Mouse (Mus musculus) liver, embryonic 13.5 days (tissue): ENCODE results near the gene Morc3. TPM values are rescaled to one million over a fixed set of nuclear protein-coding genes. Genes with fewer than 3 reads are reported as not detected.

Source experiments
- ATAC-seq: fragments of 200-750 bp; cut with Nextera tagmentation; 2 replicates; pipeline ENCODE4 v1.8.0; 2017; ENCODE audit warnings: low read depth, mild to moderate bottlenecking, moderate number of reproducible peaks, moderate library complexity
- DNase-seq: peaks from one replicate; pipeline ENCODE4 v3.0.0; 2022
- H3K27ac ChIP-seq: fragments of 300-500 bp; sonication (generic); 2 replicates; pipeline ENCODE4 v1.5.1; 2015; ENCODE audit warnings: moderate library complexity, mild to moderate bottlenecking, inconsistent platforms
- H3K27me3 ChIP-seq: fragments of 300-500 bp; sonication (generic); 2 replicates; pipeline ENCODE4 v1.6.1; 2015; ENCODE audit warnings: mild to moderate bottlenecking, inconsistent platforms
- H3K36me3 ChIP-seq: fragments of 300-500 bp; sonication (generic); 2 replicates; pipeline ENCODE4 v1.6.1; 2015; ENCODE audit warnings: mild to moderate bottlenecking, inconsistent platforms
- H3K4me1 ChIP-seq: fragments of 300-500 bp; sonication (generic); replicated peaks from 2 replicates; pipeline ENCODE4 v1.6.1; 2015; ENCODE audit warnings: inconsistent platforms
- H3K4me2 ChIP-seq: fragments of 300-500 bp; sonication (generic); 2 replicates; pipeline ENCODE4 v1.6.1; 2015; ENCODE audit warnings: inconsistent platforms, mild to moderate bottlenecking, moderate library complexity
- H3K4me3 ChIP-seq: fragments of 300-500 bp; sonication (generic); replicated peaks from 2 replicates; pipeline ENCODE4 v1.5.1; 2015; ENCODE audit warnings: mild to moderate bottlenecking, inconsistent platforms
- H3K9ac ChIP-seq: fragments of 300-500 bp; sonication (generic); 2 replicates; pipeline ENCODE4 v1.6.1; 2015; ENCODE audit warnings: mild to moderate bottlenecking, inconsistent platforms
- H3K9me3 ChIP-seq: fragments of 300-500 bp; sonication (generic); replicated peaks from 2 replicates; pipeline ENCODE4 v1.6.1; 2016; ENCODE audit warnings: inconsistent platforms
- WGBS: fragments of 180-500 bp; shearing (Covaris S2); methylation state at CpG from one replicate; pipeline ENCODE4 v1.1.7; 2015; ENCODE audit not compliant: insufficient replicate concordance; 5-methylcytosine and 5-hydroxymethylcytosine counted together
- polyA plus RNA-seq: library from polyadenylated mRNA; unstranded; fragments of >200 nt; fragmentation: Nextera tagmentation; extraction: Ambion mirVana; gene quantifications from 2 replicates; pipeline ENCODE4 v1.2.1, GENCODE M21; 2015

The Morc3 gene
- polyA plus RNA-seq, 1 experiment from 2014 or later = 19.1 TPM

GRCm38 (mm10) chr16:93832451-93833276 is 743 bp downstream of the Morc3 start:
- H3K4me1 ChIP-seq = peaks cover 38% of the 10 kb centered on the region
- ATAC-seq (peak; percentile 77), DNase-seq (peak; percentile 53)
- H3K4me2 ChIP-seq = peak overlapping the region; percentile 83
- H3K27ac ChIP-seq = peak overlapping the region; percentile 96
- H3K4me3 ChIP-seq = peak overlapping the region; percentile 98
- no peaks in the 10 kb centered on the region for H3K9me3 ChIP-seq
- under 1% methylated on average over 59 of the region's 69 CpGs for WGBS
- H3K36me3 ChIP-seq = peaks cover 5% of the 10 kb centered on the region; the same call in 1 of the 2 replicates
- peak overlapping the region; percentile 99 for H3K9ac ChIP-seq
- H3K27me3 ChIP-seq = no peaks in the 10 kb centered on the region

- H3K4me3 ChIP-seq = peak overlapping the region; percentile 98
- peak overlapping the region; percentile 96; the same call in 1 of the 2 replicates for H3K27ac ChIP-seq
- DNase-seq (no peak), ATAC-seq (no peak)
- H3K4me2 ChIP-seq = peak overlapping the region; percentile 83
- no peaks in the 10 kb centered on the region for H3K9me3 ChIP-seq
- H3K4me1 ChIP-seq = peaks cover 41% of the 10 kb centered on the region
- no peaks in the 10 kb centered on the region for H3K27me3 ChIP-seq
- peaks cover 5% of the 10 kb centered on the region; the same call in 1 of the 2 replicates for H3K36me3 ChIP-seq
- WGBS = 66% methylated on average over 6 of the region's 6 CpGs
- peak overlapping the region; percentile 99 for H3K9ac ChIP-seq
Observed at GRCm38 (mm10) chr16:93833551-93833950, 1.6 kb downstream of the Morc3 start.

GRCm38 (mm10) chr16:93834076-93834475 is 2.2 kb downstream of the Morc3 start:
- H3K4me3 ChIP-seq = peak overlapping the region; percentile 98; the same call in 1 of the 2 replicates
- H3K27me3 ChIP-seq = no peaks in the 10 kb centered on the region
- H3K4me1 ChIP-seq = peaks cover 46% of the 10 kb centered on the region
- H3K9ac ChIP-seq = peak overlapping the region; percentile 99; the same call in 1 of the 2 replicates
- H3K4me2 ChIP-seq = peak overlapping the region; percentile 83
- H3K9me3 ChIP-seq = no peaks in the 10 kb centered on the region
- H3K36me3 ChIP-seq = peaks cover 11% of the 10 kb centered on the region; the same call in 1 of the 2 replicates
- ATAC-seq = no peak
- H3K27ac ChIP-seq = peak overlapping the region; percentile 19; the same call in 1 of the 2 replicates
- WGBS = 84% methylated on average over 2 of the region's 2 CpGs
- DNase-seq = no peak

GRCm38 (mm10) chr16:93839049-93839448 is 7.1 kb downstream of the Morc3 start:
- peaks cover 29% of the 10 kb centered on the region for H3K36me3 ChIP-seq
- ATAC-seq (no peak), DNase-seq (no peak)
- H3K4me2 ChIP-seq = no peak overlapping the region
- H3K4me3 ChIP-seq = no peak overlapping the region
- no peaks in the 10 kb centered on the region for H3K27me3 ChIP-seq
- peaks cover 39% of the 10 kb centered on the region for H3K4me1 ChIP-seq
- no peaks in the 10 kb centered on the region for H3K9me3 ChIP-seq
- WGBS = 67% methylated on average over 1 of the region's 1 CpGs
- no peak overlapping the region for H3K9ac ChIP-seq
- no peak overlapping the region for H3K27ac ChIP-seq

- WGBS = 88% methylated on average over 3 of the region's 3 CpGs
- no peak for DNase-seq
- ATAC-seq = no peak
Observed at GRCm38 (mm10) chr16:93850527-93850926, 18.6 kb downstream of the Morc3 start.

GRCm38 (mm10) chr16:93859967-93860366 is 28.0 kb downstream of the Morc3 start:
- H3K9ac ChIP-seq = no peak overlapping the region
- H3K36me3 ChIP-seq = peaks cover 89% of the 10 kb centered on the region
- H3K27me3 ChIP-seq = no peaks in the 10 kb centered on the region
- no peak for ATAC-seq
- WGBS = 81% methylated on average over 4 of the region's 4 CpGs
- H3K4me3 ChIP-seq = no peak overlapping the region
- DNase-seq = no peak
- H3K9me3 ChIP-seq = no peaks in the 10 kb centered on the region
- no peak overlapping the region for H3K4me2 ChIP-seq
- H3K4me1 ChIP-seq = no peaks in the 10 kb centered on the region
- H3K27ac ChIP-seq = no peak overlapping the region

More at GRCm38 (mm10) chr16:93850527-93850926, 18.6 kb downstream of the Morc3 start:
- H3K4me2 ChIP-seq = no peak overlapping the region
- no peak overlapping the region for H3K9ac ChIP-seq
- H3K4me3 ChIP-seq = no peak overlapping the region
- no peaks in the 10 kb centered on the region for H3K4me1 ChIP-seq
- H3K36me3 ChIP-seq = peaks cover 88% of the 10 kb centered on the region
- H3K9me3 ChIP-seq = no peaks in the 10 kb centered on the region
- no peak overlapping the region for H3K27ac ChIP-seq
- H3K27me3 ChIP-seq = no peaks in the 10 kb centered on the region

- H3K4me1 ChIP-seq = no peaks in the 10 kb centered on the region
- peaks cover 92% of the 10 kb centered on the region for H3K36me3 ChIP-seq
- DNase-seq (no peak), ATAC-seq (no peak)
- H3K4me3 ChIP-seq = no peak overlapping the region
- no peaks in the 10 kb centered on the region for H3K9me3 ChIP-seq
- H3K4me2 ChIP-seq = no peak overlapping the region
- H3K9ac ChIP-seq = no peak overlapping the region
- H3K27me3 ChIP-seq = no peaks in the 10 kb centered on the region
- H3K27ac ChIP-seq = no peak overlapping the region
Observed at GRCm38 (mm10) chr16:93860686-93861085, 28.8 kb downstream of the Morc3 start.

- H3K9ac ChIP-seq = no peak overlapping the region
- DNase-seq (no peak), ATAC-seq (no peak)
- H3K4me3 ChIP-seq = no peak overlapping the region
- H3K9me3 ChIP-seq = no peaks in the 10 kb centered on the region
- H3K36me3 ChIP-seq = peaks cover 76% of the 10 kb centered on the region
- H3K4me2 ChIP-seq = no peak overlapping the region
- no peak overlapping the region for H3K27ac ChIP-seq
- WGBS = 81% methylated on average over 13 of the region's 13 CpGs
- H3K27me3 ChIP-seq = no peaks in the 10 kb centered on the region
- H3K4me1 ChIP-seq = no peaks in the 10 kb centered on the region
Observed at GRCm38 (mm10) chr16:93874841-93875240, 42.9 kb downstream of the Morc3 start.

GRCm38 (mm10) chr16:93877612-93878380 is 45.9 kb downstream of the Morc3 start:
- Histone ChIP-seq H3K4me1 (no peaks in the 10 kb centered on the region), H3K36me3 (peaks cover 47% of the 10 kb centered on the region), H3K27me3 (no peaks in the 10 kb centered on the region), H3K27ac (no peak overlapping the region), H3K9ac (no peak overlapping the region), H3K4me2 (no peak overlapping the region), H3K4me3 (no peak overlapping the region), H3K9me3 (no peaks in the 10 kb centered on the region)
- no peak for DNase-seq
- no peak for ATAC-seq
- WGBS = 86% methylated on average over 6 of the region's 6 CpGs

- WGBS = under 1% methylated on average over 54 of the region's 54 CpGs
- ATAC-seq = peak; percentile 90
- Histone ChIP-seq H3K36me3 (peaks cover 30% of the 10 kb centered on the region), H3K9me3 (no peaks in the 10 kb centered on the region), H3K9ac (peak within 1 kb of the TSS; percentile 88), H3K27me3 (no peaks in the 10 kb centered on the region), H3K4me3 (peak within 1 kb of the TSS; percentile 91), H3K4me2 (peak within 1 kb of the TSS; percentile 94), H3K27ac (peak within 1 kb of the TSS; percentile 71), H3K4me1 (peaks cover 32% of the 10 kb centered on the region)
- DNase-seq = peak; percentile 98
Observed at GRCm38 (mm10) chr16:93883423-93884085, 51.6 kb downstream of the Morc3 start, which contains the start of gene Chaf1b. Gene Chaf1b, plus strand, starts transcription at chr16:93883901.
